Mouse (Mus musculus) MEL (cell line): Measurements from ENCODE around the gene Fah. TPM values are rescaled to one million over a fixed set of nuclear protein-coding genes. Genes with fewer than 3 reads are reported as not detected.

Source experiments
- DNase-seq: peaks from one replicate; pipeline ENCODE4 v3.0.0; 2011; ENCODE audit warnings: low read depth, low spot score
- H3K27ac ChIP-seq: 2 replicates; pipeline ENCODE4 v1.5.1; 2012; ENCODE audit warnings: low read depth, mild to moderate bottlenecking, control low read depth, low read length, moderate library complexity; ENCODE audit not compliant: control insufficient read depth
- H3K27me3 ChIP-seq, 2 experiments: fragments of 150-350 bp in 1 of 2; sonication (generic) in 1 of 2; 2 replicates each; pipeline ENCODE4 v1.6.1; 2012; ENCODE audit warnings: low read length in 2 of 2, mild to moderate bottlenecking in 2 of 2, improper control_type of control experiment in 1 of 2, moderate library complexity in 1 of 2; ENCODE audit not compliant: insufficient read depth in 2 of 2, control insufficient read depth in 1 of 2
- H3K36me3 ChIP-seq, 2 experiments: 2 replicates each; pipeline ENCODE4 v1.6.1; 2012 to 2014; ENCODE audit warnings: low read length in 2 of 2, improper control_type of control experiment in 1 of 2, inconsistent platforms in 1 of 2, mild to moderate bottlenecking in 1 of 2; ENCODE audit not compliant: insufficient read depth in 2 of 2, control insufficient read depth in 1 of 2
- H3K4me1 ChIP-seq, 2 experiments: fragments of 150-350 bp in 1 of 2; sonication (generic) in 1 of 2; 2 replicates each; pipeline ENCODE4 v1.6.1; 2012; ENCODE audit warnings: low read length in 2 of 2, improper control_type of control experiment in 1 of 2, mild to moderate bottlenecking in 1 of 2; ENCODE audit not compliant: insufficient read depth in 2 of 2, control insufficient read depth in 1 of 2
- H3K4me3 ChIP-seq, 2 experiments: fragments of 150-350 bp in 1 of 2; sonication (generic) in 1 of 2; 2 replicates each; pipeline ENCODE4 v1.5.1; 2012; ENCODE audit warnings: low read depth in 2 of 2, low read length in 2 of 2, mild to moderate bottlenecking in 2 of 2, moderate library complexity in 2 of 2, control low read depth in 1 of 2, improper control_type of control experiment in 1 of 2; ENCODE audit not compliant: control insufficient read depth in 1 of 2, insufficient read depth in 1 of 2
- H3K79me2 ChIP-seq: 2 replicates; pipeline ENCODE4 v1.6.1; 2012; ENCODE audit warnings: mild to moderate bottlenecking, low read length, moderate library complexity; ENCODE audit not compliant: control insufficient read depth, poor library complexity, insufficient read depth
- H3K9ac ChIP-seq: 2 replicates; pipeline ENCODE4 v1.6.1; 2012; ENCODE audit warnings: low read depth, mild to moderate bottlenecking, control low read depth, low read length, moderate library complexity; ENCODE audit not compliant: control insufficient read depth, poor library complexity, severe bottlenecking
- H3K9me3 ChIP-seq: fragments of 150-350 bp; sonication (generic); replicated peaks from 2 replicates; pipeline ENCODE4 v1.6.1; 2012; ENCODE audit warnings: mild to moderate bottlenecking, low read length, improper control_type of control experiment, moderate library complexity; ENCODE audit not compliant: insufficient read depth
- EP300 ChIP-seq, 2 experiments: IDR thresholded peaks; 2 replicates each; pipeline ENCODE4 v1.6.1; 2011; ENCODE audit warnings: improper control_type of control experiment in 2 of 2, low read length in 2 of 2, low read depth in 1 of 2, mild to moderate bottlenecking in 1 of 2
- ETS1 ChIP-seq: IDR thresholded peaks from 2 replicates; pipeline ENCODE4 v1.6.1; 2012; ENCODE audit warnings: low read depth, mild to moderate bottlenecking, inconsistent platforms, low read length, improper control_type of control experiment, moderate library complexity
- GATA1 ChIP-seq: IDR thresholded peaks from 2 replicates; pipeline ENCODE4 v1.6.1; 2011; ENCODE audit warnings: low read depth, low read length, improper control_type of control experiment
- MAZ ChIP-seq: IDR thresholded peaks from 2 replicates; pipeline ENCODE4 v1.6.1; 2012; ENCODE audit warnings: low read depth, mild to moderate bottlenecking, inconsistent platforms, low read length, improper control_type of control experiment
- POLR2AphosphoS5 ChIP-seq: IDR thresholded peaks from 2 replicates; pipeline ENCODE4 v1.6.1; 2012; ENCODE audit warnings: low read depth, borderline replicate concordance, mild to moderate bottlenecking, inconsistent platforms, low read length, moderate library complexity, mixed read lengths
- SMC3 ChIP-seq: IDR thresholded peaks from 2 replicates; pipeline ENCODE4 v1.6.1; 2011; ENCODE audit warnings: low read depth, low read length, improper control_type of control experiment
- TAL1 ChIP-seq: IDR thresholded peaks from 2 replicates; pipeline ENCODE4 v1.6.1; 2012; ENCODE audit warnings: mild to moderate bottlenecking, inconsistent platforms, low read length, moderate library complexity, mixed read lengths
- TCF12 ChIP-seq: IDR thresholded peaks from 2 replicates; pipeline ENCODE4 v1.6.1; 2014; ENCODE audit warnings: low read depth, mild to moderate bottlenecking, inconsistent platforms, low read length, improper control_type of control experiment, moderate library complexity
- polyA plus RNA-seq, 2 experiments: library from polyadenylated mRNA; stranded (reverse) in 1 of 2; unstranded in 1 of 2; fragments of >175 nt in 1 of 2; fragments of >200 nt in 1 of 2; gene quantifications; 2 replicates each; pipeline versions ENCODE4 v1.2.1 to v1.2.4; 2012; ENCODE audit warnings: low replicate concordance in 2 of 2, low read depth in 1 of 2; ENCODE audit not compliant: insufficient read length in 2 of 2, insufficient read depth in 1 of 2, missing spikeins in 1 of 2
- total RNA-seq: library from RNA; depleted of rRNA; stranded (reverse); fragments of 300-350 nt; gene quantifications from 2 replicates; pipeline ENCODE4 v1.2.3, GENCODE M21; 2012

Fah gene
- total and polyA plus RNA-seq, 3 experiments: not detected

GRCm38 (mm10) chr7:84604501-84604900 is 2.0 kb downstream of the Fah start:
- no peak overlapping the region for H3K27ac ChIP-seq
- no peak overlapping the region for H3K9ac ChIP-seq

GRCm38 (mm10) chr7:84601331-84601730 is 5.2 kb downstream of the Fah start:
- H3K36me3 ChIP-seq: no peaks in the 10 kb centered on the region
- TF ChIP-seq GATA1: no peak
- no peak for TF ChIP-seq TCF12
- H3K27ac ChIP-seq: no peak overlapping the region
- DNase-seq: no peak
- H3K27me3 ChIP-seq: no peaks in the 10 kb centered on the region
- H3K9me3 ChIP-seq: no peaks in the 10 kb centered on the region
- H3K4me1 ChIP-seq: no peaks in the 10 kb centered on the region
- no peak overlapping the region for H3K9ac ChIP-seq
- H3K4me3 ChIP-seq: no peak overlapping the region
- H3K79me2 ChIP-seq: no peaks in the 10 kb centered on the region

More at GRCm38 (mm10) chr7:84604501-84604900, 2.0 kb downstream of the Fah start:
- TF ChIP-seq EP300 (IDR thresholded peaks at IDR 0.05; ENCODE audit: low read depth in 1 of 2, low read length in 2 of 2): no peak
- TF ChIP-seq, all 39 proteins: peak for 0
- Histone ChIP-seq H3K79me2 (no peaks in the 10 kb centered on the region), H3K27me3 (no peaks in the 10 kb centered on the region), H3K4me3 (no peak overlapping the region), H3K9me3 (no peaks in the 10 kb centered on the region), H3K4me1 (no peaks in the 10 kb centered on the region), H3K36me3 (no peaks in the 10 kb centered on the region)
- no peak for DNase-seq

- TF ChIP-seq MAZ (no peak), TAL1 (no peak), SMC3 (no peak), ETS1 (no peak)
- Histone ChIP-seq H3K27me3 (no peaks in the 10 kb centered on the region), H3K9ac (no peak overlapping the region), H3K9me3 (no peaks in the 10 kb centered on the region), H3K27ac (no peak overlapping the region), H3K4me3 (no peak overlapping the region), H3K79me2 (no peaks in the 10 kb centered on the region), H3K4me1 (no peaks in the 10 kb centered on the region), H3K36me3 (no peaks in the 10 kb centered on the region)
- DNase-seq: no peak
Measured at GRCm38 (mm10) chr7:84600631-84601030, 5.9 kb downstream of the Fah start.

GRCm38 (mm10) chr7:84596633-84597032 is 9.9 kb downstream of the Fah start:
- Histone ChIP-seq H3K79me2 (no peaks in the 10 kb centered on the region), H3K4me3 (no peak overlapping the region), H3K9ac (no peak overlapping the region), H3K4me1 (peaks cover 0 to 6% of the 10 kb centered on the region in 2 experiments; a peak in 1 of 4 replicates), H3K27me3 (no peaks in the 10 kb centered on the region), H3K36me3 (peaks cover 0 to 3% of the 10 kb centered on the region in 2 experiments; a peak in 1 of 4 replicates), H3K27ac (no peak overlapping the region), H3K9me3 (no peaks in the 10 kb centered on the region)
- no peak for DNase-seq
- no peak for TF ChIP-seq POLR2AphosphoS5
